Mouse (Mus musculus) heart, adult 2 months (tissue): Measurements from ENCODE around the gene Zbtb21.

Experiments
- CTCF ChIP-seq: fragments of 200-600 bp; IDR thresholded peaks from 2 replicates; pipeline ENCODE4 v1.8.1; 2022; ENCODE audit warnings: antibody characterized with exemption, mild to moderate bottlenecking, moderate library complexity
- EP300 ChIP-seq: fragments of 200-500 bp; IDR thresholded peaks from 2 replicates; pipeline ENCODE4 v1.6.1; 2011; ENCODE audit warnings: low read depth, low read length, control low read depth; ENCODE audit not compliant: insufficient read depth
- POLR2A ChIP-seq: fragments of 200-500 bp; IDR thresholded peaks from 2 replicates; pipeline ENCODE4 v1.6.1; 2011; ENCODE audit warnings: mild to moderate bottlenecking, low read depth, low read length, control low read depth; ENCODE audit not compliant: insufficient read depth

DNA sequence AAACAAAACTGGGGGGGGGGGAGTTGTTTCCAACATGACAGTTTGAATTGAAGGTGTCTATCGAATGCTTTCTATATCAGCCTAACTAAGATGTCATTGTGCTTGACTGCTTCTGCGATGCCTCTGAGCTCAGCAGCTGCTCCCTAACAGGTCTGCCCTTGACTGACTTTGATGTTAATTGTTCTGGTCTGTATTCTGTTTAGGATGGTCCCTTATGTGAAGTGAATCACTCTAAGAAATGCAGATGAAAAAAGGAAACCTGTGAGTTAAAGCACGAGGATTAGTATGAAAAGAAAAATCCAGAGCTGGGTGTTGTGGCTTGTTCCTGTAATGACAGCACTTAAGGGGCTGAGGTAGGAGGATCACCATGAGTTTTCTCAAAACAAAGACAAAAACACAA is 26.6 kb downstream of the Zbtb21 start:
- no peak for TF ChIP-seq CTCF
- TF ChIP-seq POLR2A = no peak
- no peak for TF ChIP-seq EP300
